Mouse (Mus musculus): ENCODE results near the gene Umps. TPM values are rescaled to one million over a fixed set of nuclear protein-coding genes. Genes with fewer than 3 reads are reported as not detected.

The Umps gene
- polyA plus RNA-seq, 2 experiments: 31.7 to 50.6 TPM

- Histone ChIP-seq H3K4me2 (replicated peaks; ENCODE audit: low read depth, low read length, severe bottlenecking) (no peak overlapping the region), H3K27me3 (ENCODE audit: control insufficient read depth, insufficient read depth, low read length) (no peaks in the 10 kb centered on the region), H3K9me3 (ENCODE audit: control insufficient read depth, low read length) (no peaks in the 10 kb centered on the region), H3K27ac (replicated peaks; ENCODE audit: low read depth, low read length) (0 out of 2 replicates have a peak overlapping the region, but pooled peaks have one; percentile 7), H3K36me3 (ENCODE audit: control insufficient read depth, insufficient read depth, low read length) (peaks cover 18% of the 10 kb centered on the region), H3K4me1 (ENCODE audit: control insufficient read depth, insufficient read depth, low read length) (peaks cover 39% of the 10 kb centered on the region), H3K9ac (ENCODE audit: low read depth, low read length, severe bottlenecking) (no peak overlapping the region), H3K4me3 (replicated peaks; ENCODE audit: low read length) (no peak overlapping the region)
- WGBS: 84% methylated on average over 5 of the region's 5 CpGs
- TF ChIP-seq POLR2A (IDR thresholded peaks at IDR 0.05; ENCODE audit: borderline replicate concordance, extremely low read depth, insufficient read depth, insufficient read length): no peak
- ATAC-seq (ENCODE audit: low FRiP score, low read depth) (no peak), DNase-seq (ENCODE audit: low spot score) (no peak)
Observed at GRCm38 (mm10) chr16:33917926-33918325, 48.9 kb downstream of the Umps start.

DNA sequence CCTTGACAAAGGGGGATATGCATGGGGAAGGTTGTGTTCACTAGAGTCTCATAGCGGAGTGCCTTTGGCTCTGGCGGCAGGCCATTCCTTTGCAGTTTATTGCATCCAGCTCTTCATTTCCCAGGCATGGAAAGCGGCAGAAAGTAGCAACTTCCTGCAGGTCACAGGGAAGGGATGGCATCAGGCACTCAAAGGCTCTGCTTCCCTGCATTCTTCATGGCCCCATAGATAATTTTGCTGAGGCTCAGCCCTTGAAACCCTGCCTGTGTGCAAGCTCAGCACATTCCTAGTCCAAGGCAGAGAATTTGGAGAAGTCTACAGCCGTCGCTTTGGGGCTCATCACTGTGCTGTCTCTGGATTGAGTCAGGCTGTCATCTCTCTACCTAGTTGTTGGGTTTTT lies 49.4 kb downstream of the Umps start:
- DNase-seq (ENCODE audit: low spot score) (peak; percentile 28), ATAC-seq (ENCODE audit: low FRiP score, low read depth) (peak; percentile 25; the same call in 1 of the 2 replicates)
- Histone ChIP-seq H3K27me3 (ENCODE audit: control insufficient read depth, insufficient read depth, low read length) (no peaks in the 10 kb centered on the region), H3K9me3 (ENCODE audit: control insufficient read depth, low read length) (no peaks in the 10 kb centered on the region), H3K9ac (ENCODE audit: low read depth, low read length, severe bottlenecking) (no peak overlapping the region), H3K27ac (replicated peaks; ENCODE audit: low read depth, low read length) (no peak overlapping the region), H3K36me3 (ENCODE audit: control insufficient read depth, insufficient read depth, low read length) (peaks cover 22% of the 10 kb centered on the region), H3K4me2 (replicated peaks; ENCODE audit: low read depth, low read length, severe bottlenecking) (no peak overlapping the region), H3K4me3 (replicated peaks; ENCODE audit: low read length) (no peak overlapping the region), H3K4me1 (ENCODE audit: control insufficient read depth, insufficient read depth, low read length) (peaks cover 34% of the 10 kb centered on the region)
- TF ChIP-seq POLR2A (IDR thresholded peaks at IDR 0.05; ENCODE audit: borderline replicate concordance, extremely low read depth, insufficient read depth, insufficient read length): no peak
- WGBS: 39% methylated on average over 5 of the region's 5 CpGs

GRCm38 (mm10) chr16:33916473-33917251 lies 50.2 kb downstream of the Umps start:
- no peak for TF ChIP-seq POLR2A (IDR thresholded peaks at IDR 0.05; ENCODE audit: borderline replicate concordance, extremely low read depth, insufficient read depth, insufficient read length)
- H3K4me3 ChIP-seq (replicated peaks; ENCODE audit: low read length): no peak overlapping the region
- H3K27ac ChIP-seq (replicated peaks; ENCODE audit: low read depth, low read length): 0 out of 2 replicates have a peak overlapping the region, but pooled peaks have one; percentile 19
- peak; percentile 11 for ATAC-seq (ENCODE audit: low FRiP score, low read depth)
- peaks cover 22% of the 10 kb centered on the region for H3K36me3 ChIP-seq (ENCODE audit: control insufficient read depth, insufficient read depth, low read length)
- no peaks in the 10 kb centered on the region for H3K9me3 ChIP-seq (ENCODE audit: control insufficient read depth, low read length)
- no peaks in the 10 kb centered on the region for H3K27me3 ChIP-seq (ENCODE audit: control insufficient read depth, insufficient read depth, low read length)
- H3K4me1 ChIP-seq (ENCODE audit: control insufficient read depth, insufficient read depth, low read length): peaks cover 28% of the 10 kb centered on the region
- peak; percentile 40 for DNase-seq (ENCODE audit: low spot score)
- 79% methylated on average over 12 of the region's 12 CpGs for WGBS
- no peak overlapping the region for H3K4me2 ChIP-seq (replicated peaks; ENCODE audit: low read depth, low read length, severe bottlenecking)
- no peak overlapping the region for H3K9ac ChIP-seq (ENCODE audit: low read depth, low read length, severe bottlenecking)

- WGBS: 81% methylated on average over 4 of the region's 4 CpGs
- no peak overlapping the region for H3K4me2 ChIP-seq (replicated peaks; ENCODE audit: low read depth, low read length, severe bottlenecking)
Observed at GRCm38 (mm10) chr16:33914997-33915396, 51.8 kb downstream of the Umps start.

DNA sequence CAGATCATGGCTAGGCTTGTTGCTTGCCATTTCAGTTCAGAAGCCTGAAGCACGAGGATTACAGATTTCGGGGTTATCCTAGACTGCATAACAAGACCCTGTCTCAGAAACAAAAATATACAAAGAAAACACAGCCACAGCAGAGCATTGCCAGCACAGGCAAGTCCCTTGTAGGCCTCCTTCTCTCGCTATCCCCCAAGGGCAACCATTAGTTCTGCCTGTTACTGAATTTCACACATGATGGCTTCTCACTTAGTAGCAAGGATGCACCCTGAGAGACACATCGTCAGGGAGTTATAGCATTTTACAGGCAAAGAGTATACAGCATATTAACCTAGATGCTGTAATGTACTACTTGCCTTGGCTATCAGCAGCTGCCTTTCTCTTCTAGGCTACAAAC lies 58.6 kb downstream of the Umps start:
- H3K4me1 ChIP-seq (ENCODE audit: control insufficient read depth, insufficient read depth, low read length): peaks cover 14% of the 10 kb centered on the region
- no peak overlapping the region for H3K4me2 ChIP-seq (replicated peaks; ENCODE audit: low read depth, low read length, severe bottlenecking)
- no peak overlapping the region for H3K9ac ChIP-seq (ENCODE audit: low read depth, low read length, severe bottlenecking)
- no peaks in the 10 kb centered on the region for H3K9me3 ChIP-seq (ENCODE audit: control insufficient read depth, low read length)
- no peak for DNase-seq (ENCODE audit: low spot score)
- H3K27me3 ChIP-seq (ENCODE audit: control insufficient read depth, insufficient read depth, low read length): no peaks in the 10 kb centered on the region
- no peak overlapping the region for H3K4me3 ChIP-seq (replicated peaks; ENCODE audit: low read length)
- ATAC-seq (ENCODE audit: low FRiP score, low read depth): no peak
- H3K27ac ChIP-seq (replicated peaks; ENCODE audit: low read depth, low read length): no peak overlapping the region
- H3K36me3 ChIP-seq (ENCODE audit: control insufficient read depth, insufficient read depth, low read length): peaks cover 24% of the 10 kb centered on the region
- TF ChIP-seq POLR2A (IDR thresholded peaks at IDR 0.05; ENCODE audit: borderline replicate concordance, extremely low read depth, insufficient read depth, insufficient read length): no peak
- WGBS: 78% methylated on average over 4 of the region's 4 CpGs

More at GRCm38 (mm10) chr16:33914997-33915396, 51.8 kb downstream of the Umps start:
- no peaks in the 10 kb centered on the region for H3K9me3 ChIP-seq (ENCODE audit: control insufficient read depth, low read length)
- H3K4me3 ChIP-seq (replicated peaks; ENCODE audit: low read length): no peak overlapping the region
- no peak for TF ChIP-seq POLR2A (IDR thresholded peaks at IDR 0.05; ENCODE audit: borderline replicate concordance, extremely low read depth, insufficient read depth, insufficient read length)
- no peak overlapping the region for H3K9ac ChIP-seq (ENCODE audit: low read depth, low read length, severe bottlenecking)
- peaks cover 17% of the 10 kb centered on the region for H3K4me1 ChIP-seq (ENCODE audit: control insufficient read depth, insufficient read depth, low read length)
- H3K27ac ChIP-seq (replicated peaks; ENCODE audit: low read depth, low read length): no peak overlapping the region
- H3K27me3 ChIP-seq (ENCODE audit: control insufficient read depth, insufficient read depth, low read length): no peaks in the 10 kb centered on the region
- no peak for ATAC-seq (ENCODE audit: low FRiP score, low read depth)
- H3K36me3 ChIP-seq (ENCODE audit: control insufficient read depth, insufficient read depth, low read length): peaks cover 25% of the 10 kb centered on the region
- DNase-seq (ENCODE audit: low spot score): no peak

Other genes with a start within 250 kb of the Umps start
- gene Muc13, start 173.0 kb downstream of the Umps start, polyA plus RNA-seq (2012; rRNA removed): 0.25 and 0.37 TPM in 2 replicates
- 0.07 and 0.12 TPM in 2 replicates for gene Muc13, start 173.0 kb downstream of the Umps start, polyA plus RNA-seq (2014; fragmentation: Nextera tagmentation; extraction: Ambion mirVana)
- 117 and 123 TPM in 2 replicates for gene Itgb5, start 137.4 kb downstream of the Umps start, polyA plus RNA-seq (2012; rRNA removed)
- 107 and 108 TPM in 2 replicates for gene Itgb5, start 137.4 kb downstream of the Umps start, polyA plus RNA-seq (2014; fragmentation: Nextera tagmentation; extraction: Ambion mirVana)

Measured in limb, embryonic 14.5 days (tissue).